Mouse (Mus musculus): Measurements from ENCODE around the gene Apol9a.
"Not testable (repeated sequence)": the region's sequence is repeated elsewhere in the genome, so short reads cannot be mapped to it uniquely, and the experiment has no call there.

DNA sequence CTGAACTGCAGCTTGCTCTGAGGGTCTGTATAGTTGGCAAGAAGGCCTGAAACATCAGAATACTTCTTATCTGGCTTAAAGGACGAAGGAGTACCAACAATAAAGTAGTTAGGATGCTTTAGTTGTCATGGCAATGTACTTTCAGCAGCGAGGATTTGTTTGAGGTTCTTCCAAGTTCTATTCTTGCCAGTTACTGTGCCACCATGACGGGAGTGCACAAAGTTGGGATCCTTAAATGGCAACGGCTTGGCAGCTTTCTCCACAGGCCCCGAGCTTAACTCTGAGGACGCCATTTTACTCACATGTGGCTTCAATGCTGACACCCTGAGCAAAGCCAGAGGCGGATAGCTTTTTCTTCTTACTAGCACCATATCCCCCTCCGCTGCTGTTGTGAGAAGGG is 33.8 kb upstream of the Apol9a start:
- not testable (repeated sequence) for TF ChIP-seq CTCF (IDR thresholded peaks at IDR 0.05; ENCODE audit: low read depth, low read length); POLR2A (IDR thresholded peaks at IDR 0.05; ENCODE audit: extremely low read depth, insufficient read depth, low read length)

Measured in liver, adult 2 months (tissue).